Mouse (Mus musculus) stomach, embryonic 15.5 days (tissue): Measurements from ENCODE around the gene Plcl1. TPM values are rescaled to one million over a fixed set of nuclear protein-coding genes. Genes with fewer than 3 reads are reported as not detected.
A peak's percentile ranks its signal among the peaks of the same experiment; 100 is the strongest.
"Not testable (repeated sequence)": the region's sequence is repeated elsewhere in the genome, so short reads cannot be mapped to it uniquely, and the experiment has no call there.

ENCODE experiments used
- ATAC-seq: fragments of 200-750 bp; cut with Nextera tagmentation; 2 replicates; pipeline ENCODE4 v1.8.0; 2017; ENCODE audit warnings: low read depth, moderate number of reproducible peaks, moderate TSS enrichment; ENCODE audit not compliant: insufficient read depth, low FRiP score
- H3K27ac ChIP-seq: fragments of 300-500 bp; sonication (generic); 2 replicates; pipeline ENCODE4 v1.5.1; 2015; ENCODE audit warnings: mild to moderate bottlenecking, inconsistent platforms
- H3K27me3 ChIP-seq: fragments of 300-500 bp; sonication (generic); replicated peaks from 2 replicates; pipeline ENCODE4 v1.6.1; 2015; ENCODE audit warnings: inconsistent platforms
- H3K36me3 ChIP-seq: fragments of 300-500 bp; sonication (generic); 2 replicates; pipeline ENCODE4 v1.6.1; 2015; ENCODE audit warnings: inconsistent platforms
- H3K4me1 ChIP-seq: fragments of 300-500 bp; sonication (generic); 2 replicates; pipeline ENCODE4 v1.6.1; 2015; ENCODE audit warnings: inconsistent platforms
- H3K4me2 ChIP-seq: fragments of 300-500 bp; sonication (generic); 2 replicates; pipeline ENCODE4 v1.6.1; 2015; ENCODE audit warnings: mild to moderate bottlenecking, inconsistent platforms
- H3K4me3 ChIP-seq: fragments of 300-500 bp; sonication (generic); replicated peaks from 2 replicates; pipeline ENCODE4 v1.5.1; 2015; ENCODE audit warnings: inconsistent platforms
- H3K9ac ChIP-seq: fragments of 300-500 bp; sonication (generic); 2 replicates; pipeline ENCODE4 v1.6.1; 2015; ENCODE audit warnings: inconsistent platforms
- H3K9me3 ChIP-seq: fragments of 300-500 bp; sonication (generic); 2 replicates; pipeline ENCODE4 v1.6.1; 2016; ENCODE audit warnings: inconsistent platforms
- WGBS: fragments of 180-500 bp; shearing (Covaris S2); methylation state at CpG from one replicate; pipeline ENCODE4 v1.1.7; 2015; 5-methylcytosine and 5-hydroxymethylcytosine counted together
- polyA plus RNA-seq: library from polyadenylated mRNA; unstranded; fragments of >200 nt; fragmentation: Nextera tagmentation; extraction: Ambion mirVana; gene quantifications from 2 replicates; pipeline ENCODE4 v1.2.1, GENCODE M21; 2015

Plcl1 gene
- polyA plus RNA-seq, 1 experiment from 2014 or later, result 2.5 TPM

GRCm38 (mm10) chr1:55445689-55446044 lies 39.9 kb downstream of the Plcl1 start:
- Histone ChIP-seq H3K27me3 (no peaks in the 10 kb centered on the region), H3K4me3 (no peak overlapping the region), H3K36me3 (no peaks in the 10 kb centered on the region), H3K9ac (no peak overlapping the region), H3K4me2 (no peak overlapping the region), H3K4me1 (no peaks in the 10 kb centered on the region), H3K9me3 (no peaks in the 10 kb centered on the region), H3K27ac (peak overlapping the region; percentile 31; the same call in 1 of the 2 replicates)
- 29% methylated on average over 3 of the region's 3 CpGs for WGBS
- ATAC-seq, result peak; percentile 83

- WGBS, result 71% methylated on average over 5 of the region's 5 CpGs
- H3K27me3 ChIP-seq, result no peaks in the 10 kb centered on the region
- H3K9ac ChIP-seq, result no peak overlapping the region
- H3K9me3 ChIP-seq, result no peaks in the 10 kb centered on the region
- H3K4me1 ChIP-seq, result no peaks in the 10 kb centered on the region
- H3K36me3 ChIP-seq, result no peaks in the 10 kb centered on the region
- H3K4me3 ChIP-seq, result no peak overlapping the region
- ATAC-seq, result no peak; the same call in 1 of the 2 replicates
- no peak overlapping the region for H3K4me2 ChIP-seq
- H3K27ac ChIP-seq, result peak overlapping the region; percentile 31; the same call in 1 of the 2 replicates
Measured at GRCm38 (mm10) chr1:55446273-55446672, 40.6 kb downstream of the Plcl1 start.

- Histone ChIP-seq H3K4me1 (no peaks in the 10 kb centered on the region), H3K4me3 (no peak overlapping the region), H3K36me3 (no peaks in the 10 kb centered on the region), H3K9ac (no peak overlapping the region), H3K9me3 (no peaks in the 10 kb centered on the region), H3K27ac (no peak overlapping the region), H3K27me3 (no peaks in the 10 kb centered on the region), H3K4me2 (no peak overlapping the region)
- ATAC-seq, result no peak
- WGBS, result 82% methylated on average over 2 of the region's 2 CpGs
Measured at GRCm38 (mm10) chr1:55446876-55447275, 41.2 kb downstream of the Plcl1 start.

- no peaks in the 10 kb centered on the region for H3K4me1 ChIP-seq
- no peak overlapping the region for H3K9ac ChIP-seq
- no peaks in the 10 kb centered on the region for H3K27me3 ChIP-seq
- 88% methylated on average over 2 of the region's 2 CpGs for WGBS
- H3K36me3 ChIP-seq, result no peaks in the 10 kb centered on the region
- no peaks in the 10 kb centered on the region for H3K9me3 ChIP-seq
- no peak overlapping the region for H3K27ac ChIP-seq
- H3K4me2 ChIP-seq, result no peak overlapping the region
- no peak overlapping the region for H3K4me3 ChIP-seq
- ATAC-seq, result no peak
Measured at GRCm38 (mm10) chr1:55447661-55448060, 41.9 kb downstream of the Plcl1 start.

GRCm38 (mm10) chr1:55448104-55448503 lies 42.4 kb downstream of the Plcl1 start:
- 91% methylated on average over 1 of the region's 1 CpGs for WGBS
- Histone ChIP-seq H3K4me2 (no peak overlapping the region), H3K27me3 (no peaks in the 10 kb centered on the region), H3K4me1 (no peaks in the 10 kb centered on the region), H3K9me3 (no peaks in the 10 kb centered on the region), H3K36me3 (no peaks in the 10 kb centered on the region), H3K27ac (no peak overlapping the region), H3K4me3 (no peak overlapping the region), H3K9ac (no peak overlapping the region)
- no peak for ATAC-seq

- no peaks in the 10 kb centered on the region for H3K36me3 ChIP-seq
- ATAC-seq, result no peak
Measured at GRCm38 (mm10) chr1:55449779-55450178, 44.1 kb downstream of the Plcl1 start.

GRCm38 (mm10) chr1:55454119-55454518 lies 48.4 kb downstream of the Plcl1 start:
- WGBS, result 72% methylated on average over 5 of the region's 5 CpGs

More at GRCm38 (mm10) chr1:55449779-55450178, 44.1 kb downstream of the Plcl1 start:
- Histone ChIP-seq H3K9me3 (no peaks in the 10 kb centered on the region), H3K4me3 (no peak overlapping the region), H3K27ac (no peak overlapping the region), H3K4me2 (no peak overlapping the region), H3K27me3 (no peaks in the 10 kb centered on the region), H3K4me1 (no peaks in the 10 kb centered on the region), H3K9ac (no peak overlapping the region)
- 85% methylated on average over 3 of the region's 3 CpGs for WGBS

GRCm38 (mm10) chr1:55462301-55462700 lies 56.6 kb downstream of the Plcl1 start:
- H3K36me3 ChIP-seq, result no peaks in the 10 kb centered on the region
- no peak overlapping the region for H3K9ac ChIP-seq
- 0 out of 2 replicates have a peak, but pooled peaks have one; percentile 22 for ATAC-seq
- no peaks in the 10 kb centered on the region for H3K4me1 ChIP-seq
- no peak overlapping the region for H3K4me2 ChIP-seq
- no peaks in the 10 kb centered on the region for H3K9me3 ChIP-seq
- H3K27ac ChIP-seq, result no peak overlapping the region
- 64% methylated on average over 5 of the region's 5 CpGs for WGBS
- H3K4me3 ChIP-seq, result no peak overlapping the region
- no peaks in the 10 kb centered on the region for H3K27me3 ChIP-seq

More at GRCm38 (mm10) chr1:55454119-55454518, 48.4 kb downstream of the Plcl1 start:
- H3K27me3 ChIP-seq, result no peaks in the 10 kb centered on the region
- H3K27ac ChIP-seq, result no peak overlapping the region
- H3K4me3 ChIP-seq, result no peak overlapping the region
- ATAC-seq, result peak; percentile 22; the same call in 1 of the 2 replicates
- H3K9ac ChIP-seq, result no peak overlapping the region
- H3K4me1 ChIP-seq, result no peaks in the 10 kb centered on the region
- no peaks in the 10 kb centered on the region for H3K9me3 ChIP-seq
- H3K4me2 ChIP-seq, result no peak overlapping the region
- no peaks in the 10 kb centered on the region for H3K36me3 ChIP-seq

- Histone ChIP-seq H3K36me3 (no peaks in the 10 kb centered on the region), H3K9ac (no peak overlapping the region), H3K27me3 (no peaks in the 10 kb centered on the region), H3K4me2 (no peak overlapping the region), H3K9me3 (no peaks in the 10 kb centered on the region), H3K4me1 (no peaks in the 10 kb centered on the region), H3K27ac (no peak overlapping the region), H3K4me3 (no peak overlapping the region)
- WGBS, result 77% methylated on average over 9 of the region's 9 CpGs
- ATAC-seq, result no peak
Measured at GRCm38 (mm10) chr1:55473756-55474155, 68.0 kb downstream of the Plcl1 start.

GRCm38 (mm10) chr1:55474976-55475375 lies 69.3 kb downstream of the Plcl1 start:
- H3K27me3 ChIP-seq, result no peaks in the 10 kb centered on the region
- H3K4me1 ChIP-seq, result no peaks in the 10 kb centered on the region
- no peak for ATAC-seq
- H3K9me3 ChIP-seq, result no peaks in the 10 kb centered on the region
- no peak overlapping the region for H3K27ac ChIP-seq
- no peaks in the 10 kb centered on the region for H3K36me3 ChIP-seq
- H3K4me2 ChIP-seq, result no peak overlapping the region
- 85% methylated on average over 7 of the region's 7 CpGs for WGBS
- H3K9ac ChIP-seq, result no peak overlapping the region
- no peak overlapping the region for H3K4me3 ChIP-seq

- H3K27ac ChIP-seq, H3K4me1 ChIP-seq, H3K9ac ChIP-seq, ATAC-seq, H3K4me2 ChIP-seq, H3K36me3 ChIP-seq, H3K4me3 ChIP-seq, H3K9me3 ChIP-seq, H3K27me3 ChIP-seq: not testable (repeated sequence)
- WGBS, result 79% methylated on average over 10 of the region's 10 CpGs
Measured at GRCm38 (mm10) chr1:55487371-55487770, 81.7 kb downstream of the Plcl1 start.

GRCm38 (mm10) chr1:55488261-55488660 lies 82.5 kb downstream of the Plcl1 start:
- H3K9me3 ChIP-seq, result no peaks in the 10 kb centered on the region
- 82% methylated on average over 2 of the region's 2 CpGs for WGBS
- H3K27me3 ChIP-seq, result no peaks in the 10 kb centered on the region
- ATAC-seq, result no peak
- H3K4me1 ChIP-seq, result no peaks in the 10 kb centered on the region
- H3K4me3 ChIP-seq, result no peak overlapping the region
- H3K36me3 ChIP-seq, result no peaks in the 10 kb centered on the region
- H3K4me2 ChIP-seq, result no peak overlapping the region
- H3K9ac ChIP-seq, result no peak overlapping the region
- no peak overlapping the region for H3K27ac ChIP-seq

GRCm38 (mm10) chr1:55489355-55489754 lies 83.6 kb downstream of the Plcl1 start:
- ATAC-seq, result peak; percentile 65
- Histone ChIP-seq H3K9me3 (no peaks in the 10 kb centered on the region), H3K4me1 (no peaks in the 10 kb centered on the region), H3K27ac (no peak overlapping the region), H3K9ac (no peak overlapping the region), H3K4me2 (no peak overlapping the region), H3K36me3 (no peaks in the 10 kb centered on the region), H3K27me3 (no peaks in the 10 kb centered on the region), H3K4me3 (no peak overlapping the region)
- 40% methylated on average over 6 of the region's 6 CpGs for WGBS
